Mouse (Mus musculus) G1E-ER4 (cell line): Measurements from ENCODE around the gene Rasl10a. TPM values are rescaled to one million over a fixed set of nuclear protein-coding genes. Genes with fewer than 3 reads are reported as not detected.

Experiments used
- GATA1 ChIP-seq: IDR thresholded peaks from one replicate; pipeline ENCODE4 v1.8.0; 2012; ENCODE audit warnings: low read length, inconsistent platforms
- polyA plus RNA-seq: library from polyadenylated mRNA; stranded (reverse); fragments of >175 nt; gene quantifications from 2 replicates; pipeline ENCODE4 v1.2.3, GENCODE M21; 2012

Rasl10a gene
- polyA plus RNA-seq, 1 experiment = 0.06 TPM

DNA sequence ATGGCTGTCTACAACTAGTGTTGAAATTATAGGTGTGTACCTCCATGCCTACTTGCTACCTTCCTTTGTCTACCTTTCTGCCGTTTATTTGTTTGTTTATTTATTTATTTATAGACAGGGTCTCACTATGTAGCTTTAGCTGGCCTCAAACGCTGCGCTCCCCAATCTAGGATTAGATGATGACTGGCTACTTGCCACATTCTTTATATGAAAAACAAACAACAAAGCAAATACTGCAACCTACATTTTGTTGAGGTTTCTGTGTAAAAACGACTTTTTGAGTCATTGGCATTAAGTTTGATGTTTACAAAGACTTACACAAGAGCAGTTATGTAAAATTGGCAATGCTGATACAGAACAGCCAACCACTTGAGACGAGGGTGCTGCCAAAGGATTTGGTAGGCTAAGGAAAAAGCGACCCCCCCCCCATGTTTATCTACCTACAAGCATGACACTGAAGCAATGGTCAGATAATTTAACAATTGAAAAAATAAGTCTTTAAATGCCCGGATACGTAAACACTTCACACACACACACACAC, 38.6 kb downstream of the Rasl10a start:
- TF ChIP-seq GATA1 = no peak

DNA sequence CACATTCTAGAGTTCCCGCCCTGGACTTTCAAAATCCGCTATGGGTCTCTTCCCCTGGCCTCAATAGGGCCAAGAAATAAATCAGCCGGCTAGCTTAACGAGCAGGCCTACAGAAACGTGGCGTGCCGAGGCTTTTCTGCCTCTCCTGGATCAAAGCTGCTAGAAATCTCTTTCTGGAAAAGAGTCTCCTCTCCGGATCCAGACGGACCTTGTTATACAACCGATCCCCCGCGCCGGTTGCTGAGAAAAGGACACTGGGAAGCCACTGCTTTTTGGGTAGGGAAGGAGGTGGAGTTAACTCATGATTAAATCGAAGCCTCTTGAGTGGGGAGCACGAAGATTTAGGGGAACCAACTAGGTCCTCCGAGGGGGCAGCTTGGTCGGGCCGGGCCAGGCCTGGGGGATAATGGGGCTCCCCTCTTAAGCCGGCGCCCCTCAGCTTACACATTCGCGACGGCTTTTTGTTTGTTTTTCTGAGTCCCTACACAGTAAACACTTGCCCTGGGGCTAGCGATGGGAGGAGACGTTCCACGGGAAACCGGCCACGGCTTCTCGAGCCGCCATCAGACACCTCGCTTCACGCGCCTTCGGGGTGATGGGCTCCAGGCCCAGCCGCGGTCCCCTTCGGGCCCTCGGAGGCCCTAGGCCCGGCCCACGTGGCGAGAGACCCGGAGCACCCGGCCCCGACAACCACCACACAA, 40.3 kb downstream of the Rasl10a start:
- no peak for TF ChIP-seq GATA1

DNA sequence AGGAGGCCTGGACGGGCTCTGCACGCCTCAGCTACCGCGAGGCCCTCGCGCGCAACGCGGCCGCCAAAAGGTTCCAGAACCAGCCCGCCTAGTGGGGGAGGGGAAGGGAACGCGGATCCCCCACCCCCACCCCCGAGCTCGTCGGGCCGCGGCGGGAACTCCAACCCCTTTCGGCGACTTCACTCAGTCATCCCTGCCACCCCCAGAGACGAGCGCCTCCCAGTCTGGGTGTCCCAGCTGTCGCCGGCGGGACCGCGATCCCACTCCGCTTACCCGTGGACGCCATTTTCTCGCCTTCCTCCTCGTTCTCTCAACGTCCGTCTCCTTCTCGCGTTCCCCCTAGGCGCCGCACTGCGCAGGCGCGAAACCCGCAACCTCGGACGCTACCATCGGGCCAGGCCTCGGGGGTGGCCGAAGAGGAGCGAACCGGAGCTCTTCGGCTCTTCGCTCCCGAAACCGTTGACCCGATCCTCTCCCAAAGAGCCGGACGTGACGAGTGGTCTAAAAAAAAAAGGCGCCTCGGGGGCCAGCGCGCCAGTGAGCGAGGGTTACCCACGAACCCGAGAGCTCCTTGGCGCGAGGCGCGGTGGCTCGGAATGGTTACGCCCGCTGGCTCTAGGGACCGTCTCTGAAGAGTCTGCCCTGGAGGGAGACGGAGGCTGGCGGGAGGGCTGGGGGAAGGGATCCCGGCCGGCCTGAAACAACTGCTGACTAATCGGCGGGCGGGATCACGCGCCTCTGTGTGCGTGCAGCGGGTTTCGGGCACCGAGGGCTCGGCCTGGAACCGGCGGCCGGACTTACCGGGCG, 41.0 kb downstream of the Rasl10a start, which contains the start of the genes Rhbdd3 and Ewsr1:
Gene Rhbdd3 (plus strand): TSS at position 191 of the 807 bp plus-strand sequence.
Gene Ewsr1 (minus strand): TSS at position 531 of the 807 bp plus-strand sequence.
- no peak for TF ChIP-seq GATA1

DNA sequence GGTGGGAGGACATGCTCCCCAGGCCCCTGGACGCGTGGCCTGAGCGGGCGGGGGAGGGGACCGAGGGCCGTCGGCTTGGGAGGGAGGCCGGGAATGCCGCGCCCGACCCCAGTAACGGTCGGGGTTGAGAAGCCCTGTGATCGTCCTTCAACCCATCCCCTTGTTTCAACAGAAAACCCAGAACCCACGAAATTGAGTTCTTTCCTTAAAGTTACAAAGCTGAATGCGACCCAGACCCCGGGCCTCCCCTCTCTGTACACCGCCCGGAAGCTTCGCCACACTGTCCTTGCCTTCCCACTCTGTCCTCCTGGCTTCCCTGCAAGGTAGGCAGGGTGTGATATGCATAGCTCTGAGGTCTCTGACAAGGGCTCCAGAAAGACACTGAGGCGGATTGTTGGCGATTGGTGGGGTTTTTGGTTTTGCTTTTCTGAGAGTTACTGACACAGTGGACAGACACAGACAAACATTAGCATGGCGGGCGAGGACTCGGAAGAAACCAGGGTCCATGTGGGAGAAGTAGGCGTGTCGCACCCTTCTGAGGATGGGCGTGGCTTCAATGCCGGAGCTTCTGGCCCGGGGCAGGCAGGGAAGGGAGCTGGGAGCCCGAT, 41.8 kb downstream of the Rasl10a start:
- TF ChIP-seq GATA1 = no peak

DNA sequence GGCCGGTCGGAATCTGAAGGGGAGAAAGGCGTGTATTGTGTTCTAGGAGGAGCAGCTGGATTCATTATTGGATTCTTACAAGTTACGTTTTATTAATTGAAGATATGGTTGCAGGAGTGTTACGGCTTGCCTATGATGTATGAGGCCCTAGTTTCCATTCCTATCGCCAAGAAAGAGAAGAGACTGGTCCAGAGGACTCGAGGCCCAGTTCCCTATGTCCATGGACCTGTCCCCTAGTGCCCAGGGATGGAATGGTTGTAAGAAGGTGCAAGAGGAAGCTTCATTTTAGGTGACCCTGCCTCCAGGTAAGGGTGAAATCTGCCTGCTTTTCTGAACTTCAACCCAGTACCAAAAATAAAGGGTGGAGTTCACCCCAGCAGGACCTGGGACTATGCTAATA, 42.4 kb downstream of the Rasl10a start:
- no peak for TF ChIP-seq GATA1

DNA sequence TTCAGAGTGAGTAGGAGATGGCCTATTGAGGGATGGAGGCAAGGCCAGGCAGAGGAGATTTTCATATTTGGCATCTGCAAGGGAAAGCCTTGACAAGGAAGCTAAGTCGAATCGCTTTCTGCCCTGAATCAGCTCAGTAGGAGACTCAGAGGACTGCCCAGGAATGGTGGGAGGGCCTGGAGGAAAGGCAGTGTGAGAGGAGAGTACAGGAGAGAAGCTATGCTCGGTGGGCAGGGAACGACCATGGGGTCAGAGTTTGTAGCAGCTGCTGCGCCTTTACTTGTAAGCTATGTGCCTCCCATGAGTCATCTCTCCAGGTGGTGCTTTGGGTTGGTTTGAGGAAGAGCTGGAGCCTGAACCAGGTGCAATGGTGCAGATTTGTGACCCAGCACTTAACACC, 42.9 kb downstream of the Rasl10a start:
- TF ChIP-seq GATA1 = no peak

DNA sequence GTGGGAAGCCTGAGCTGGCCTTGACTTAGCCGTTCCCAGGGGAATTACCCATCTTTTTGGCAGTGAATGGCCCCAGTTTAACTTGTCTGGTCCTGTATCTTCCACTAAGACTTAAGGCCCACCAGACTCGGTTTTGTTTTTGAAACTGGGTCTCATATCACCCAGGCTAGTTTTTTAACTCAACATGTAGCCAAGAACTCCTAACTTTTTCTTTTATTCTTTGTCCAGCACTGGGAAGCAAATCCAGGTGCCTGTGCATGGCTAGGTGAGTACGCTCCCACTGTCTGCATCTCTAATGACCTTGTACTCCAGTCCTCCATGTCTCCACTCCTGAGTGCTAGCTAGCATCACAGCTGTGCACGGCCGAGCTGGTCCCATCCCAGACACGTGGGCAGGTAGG, 43.7 kb downstream of the Rasl10a start:
- no peak for TF ChIP-seq GATA1

DNA sequence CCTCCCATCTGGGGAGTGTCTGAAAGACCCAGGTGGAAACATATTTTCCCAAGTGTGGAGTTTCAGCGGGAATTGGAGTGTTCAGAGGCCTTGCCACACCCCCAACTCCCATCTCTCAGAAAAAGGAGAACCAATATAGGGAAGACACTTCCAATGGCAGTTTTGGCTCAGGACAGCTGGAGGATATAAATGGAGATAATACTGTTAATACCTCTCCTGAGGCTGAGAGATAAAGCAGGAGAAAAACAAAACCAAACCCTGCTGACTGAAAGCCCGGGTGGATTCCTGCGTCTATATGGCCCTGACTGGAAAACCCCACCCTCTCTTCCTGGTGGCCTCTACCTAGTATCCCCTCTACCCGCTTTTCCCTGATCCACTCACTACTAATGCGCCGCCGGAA, 44.5 kb downstream of the Rasl10a start:
- TF ChIP-seq GATA1 = peak; percentile 43

DNA sequence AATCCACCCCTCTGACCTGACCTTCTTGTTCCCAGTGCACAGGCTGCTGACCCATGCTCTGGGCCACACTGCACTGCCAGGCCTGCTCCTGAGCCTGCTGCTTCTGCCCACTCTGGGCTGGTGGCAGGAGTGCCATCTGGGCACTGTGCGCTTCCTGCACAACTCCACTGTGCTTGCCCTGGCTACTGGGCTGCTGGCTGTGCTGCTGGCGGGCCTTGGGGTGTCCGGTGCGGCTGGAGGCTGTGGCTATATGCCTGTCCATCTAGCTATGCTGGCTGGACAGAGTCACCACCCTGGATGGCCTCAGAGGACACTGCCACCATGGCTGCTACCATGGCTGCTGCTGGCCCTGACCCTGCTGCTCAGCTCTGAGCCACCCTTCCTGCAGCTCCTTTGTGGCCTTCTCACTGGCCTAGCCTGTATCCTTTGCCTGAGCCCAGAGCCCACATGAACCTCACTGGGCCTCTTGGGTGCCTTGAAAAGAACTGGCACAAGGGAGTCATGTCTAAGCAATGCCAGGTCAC, 46.1 kb downstream of the Rasl10a start:
- no peak for TF ChIP-seq GATA1

DNA sequence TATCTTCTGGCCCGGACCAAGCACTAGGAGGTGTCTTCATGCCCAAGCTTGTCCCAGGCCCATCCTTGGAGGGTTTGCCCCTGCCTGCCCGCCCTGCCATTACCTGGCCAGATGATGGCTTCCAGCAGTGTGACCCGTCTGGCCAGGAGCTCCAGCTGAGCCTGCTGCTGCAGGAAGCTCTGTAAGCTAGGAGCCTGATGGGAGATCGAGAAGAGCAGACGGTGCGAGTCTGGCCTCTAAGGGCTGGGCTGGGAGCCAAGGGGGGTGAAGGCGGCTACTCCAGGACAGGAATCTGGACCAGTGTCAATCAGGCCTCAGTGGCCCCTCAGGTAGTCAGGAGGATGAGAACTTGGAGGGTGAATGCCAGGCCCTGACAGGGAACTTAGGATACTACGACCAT, 51.5 kb downstream of the Rasl10a start:
- TF ChIP-seq GATA1 = no peak

Other genes with a start within 250 kb of the Rasl10a start
- gene Nf2, start 208.6 kb upstream of the Rasl10a start, polyA plus RNA-seq = 74.0 and 79.6 TPM in 2 replicates
- 16.4 and 18.0 TPM in 2 replicates for gene Nipsnap1, start 184.2 kb upstream of the Rasl10a start, polyA plus RNA-seq
- gene Thoc5, start 162.8 kb upstream of the Rasl10a start, polyA plus RNA-seq = 4.3 and 9.9 TPM in 2 replicates
- 66.7 and 95.2 TPM in 2 replicates for gene Nefh, start 110.1 kb upstream of the Rasl10a start, polyA plus RNA-seq
- gene Ap1b1, start 71.3 kb upstream of the Rasl10a start, polyA plus RNA-seq = 69.3 and 86.0 TPM in 2 replicates
- 209 and 286 TPM in 2 replicates for gene Gas2l1, start 7.2 kb downstream of the Rasl10a start, polyA plus RNA-seq
- gene Rhbdd3, start 40.8 kb downstream of the Rasl10a start, polyA plus RNA-seq = 38.4 and 49.6 TPM in 2 replicates
- 924 and 1,277 TPM in 2 replicates for gene Ewsr1, start 41.1 kb downstream of the Rasl10a start, polyA plus RNA-seq
- gene Emid1, start 94.1 kb downstream of the Rasl10a start, polyA plus RNA-seq = not detected in 2 replicates
- 1.1 TPM in 2 replicates for gene Kremen1, start 203.4 kb downstream of the Rasl10a start, polyA plus RNA-seq